8 mouse cellular contexts compared by ENCODE assay signal in the genomic region with DNA sequence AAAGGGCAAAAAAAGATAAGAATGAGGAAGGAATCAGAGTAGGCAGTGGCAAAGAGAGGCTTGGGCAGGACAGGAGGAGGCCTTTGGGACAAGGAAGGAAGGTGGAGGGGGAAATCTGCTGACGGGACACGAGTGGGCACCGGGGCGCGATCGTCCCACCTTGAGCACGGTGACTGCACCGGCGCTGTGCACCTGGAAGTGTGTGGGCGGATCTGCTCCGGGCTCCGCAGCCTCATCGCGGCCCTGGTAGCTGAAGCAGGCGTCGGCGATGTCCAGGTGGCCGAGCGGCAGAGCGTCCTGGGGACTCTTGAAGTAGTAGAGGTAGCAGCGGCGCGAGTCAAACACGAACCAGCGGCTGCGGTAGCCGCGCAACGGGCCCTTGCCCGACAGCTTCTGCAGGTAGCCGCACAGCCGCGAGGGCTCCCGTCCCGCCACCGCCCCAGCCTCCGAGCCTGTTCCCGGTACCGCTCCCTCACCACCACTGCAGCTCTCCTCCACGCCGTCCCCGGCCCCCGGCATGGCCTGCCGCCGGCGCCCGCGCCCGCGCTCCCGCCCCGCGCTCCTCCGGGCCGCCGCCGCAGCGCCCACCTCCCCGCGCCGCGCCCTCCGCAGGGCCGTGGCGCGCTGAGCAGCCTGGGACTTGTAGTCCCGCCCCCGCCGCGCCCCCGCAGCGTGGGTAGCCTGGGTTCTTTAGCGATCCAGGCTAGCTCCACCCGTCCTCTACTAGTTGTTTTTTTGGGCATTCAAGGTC. TPM values are rescaled to one million over a fixed set of nuclear protein-coding genes. Genes with fewer than 3 reads are reported as not detected.
DNase-seq lines count a peak whose midpoint lies in the region; ATAC-seq and TF ChIP-seq lines count a peak whose summit lies in the region.

A gene (minus strand): TSS at position 612 of the 751 bp plus-strand sequence.

- no peaks in the 10 kb centered on the region for H3K9me3 ChIP-seq in forebrain, embryonic 10.5 days
- H3K9me3 ChIP-seq in heart, embryonic 14.5 days (ENCODE audit: control insufficient read depth, low read length): no peaks in the 10 kb centered on the region
- H3K9me3 ChIP-seq in liver, embryonic 14.5 days (ENCODE audit: control insufficient read depth, low read length): no peaks in the 10 kb centered on the region
- no peaks in the 10 kb centered on the region for H3K9me3 ChIP-seq in neural tube, embryonic 11.5 days (ENCODE audit: control insufficient read depth, low read length)
- H3K9me3 ChIP-seq in stomach, embryonic 16.5 days (replicated peaks; ENCODE audit: control insufficient read depth, low read length): no peaks in the 10 kb centered on the region

- H3K27me3 ChIP-seq in forebrain, embryonic 10.5 days (ENCODE audit: poor library complexity, severe bottlenecking): peaks cover 13% of the 10 kb centered on the region
- H3K27me3 ChIP-seq in heart, embryonic 14.5 days (ENCODE audit: control insufficient read depth, insufficient read depth, low read length): no peaks in the 10 kb centered on the region
- no peaks in the 10 kb centered on the region for H3K27me3 ChIP-seq in liver, embryonic 14.5 days (ENCODE audit: control insufficient read depth, insufficient read depth, low read length)
- no peaks in the 10 kb centered on the region for H3K27me3 ChIP-seq in neural tube, embryonic 11.5 days (ENCODE audit: control insufficient read depth, insufficient read depth, low read length)
- H3K27me3 ChIP-seq in stomach, embryonic 16.5 days (ENCODE audit: control insufficient read depth, insufficient read depth, low read length): no peaks in the 10 kb centered on the region

- H3K4me1 ChIP-seq in forebrain, embryonic 10.5 days: peaks cover 21% of the 10 kb centered on the region
- peaks cover 8 to 19% of the 10 kb centered on the region in 2 experiments for H3K4me1 ChIP-seq in heart, embryonic 14.5 days (ENCODE audit: control insufficient read depth in 2 of 2, insufficient read depth in 2 of 2, low read length in 2 of 2)
- H3K4me1 ChIP-seq in liver, embryonic 14.5 days (replicated peaks; ENCODE audit: control insufficient read depth in 2 of 2, insufficient read depth in 2 of 2, low read length in 1 of 2): peaks cover 24 to 30% of the 10 kb centered on the region in 2 experiments
- peaks cover 8% of the 10 kb centered on the region for H3K4me1 ChIP-seq in neural tube, embryonic 11.5 days (ENCODE audit: control insufficient read depth, insufficient read depth, low read length)
- H3K4me1 ChIP-seq in stomach, embryonic 16.5 days (ENCODE audit: control insufficient read depth, insufficient read depth, low read length): peaks cover 22% of the 10 kb centered on the region

- H3K9ac ChIP-seq in heart, embryonic 14.5 days (ENCODE audit: low read length): peak within 1 kb of the TSS; percentile 90
- H3K9ac ChIP-seq in liver, embryonic 14.5 days (replicated peaks): peak within 1 kb of the TSS; percentile 81
- H3K9ac ChIP-seq in neural tube, embryonic 11.5 days (ENCODE audit: low read length): peak within 1 kb of the TSS; percentile 72
- H3K9ac ChIP-seq in stomach, embryonic 16.5 days (ENCODE audit: low read length): peak within 1 kb of the TSS; percentile 96

- peak within 1 kb of the TSS; percentile 84 for H3K4me3 ChIP-seq in forebrain, embryonic 10.5 days
- H3K4me3 ChIP-seq in heart, embryonic 14.5 days (ENCODE audit: control insufficient read depth in 1 of 2, insufficient read depth in 1 of 2, low read depth in 1 of 2, low read length in 2 of 2): peak within 1 kb of the TSS; percentile 85 to 88
- peak within 1 kb of the TSS; percentile 71 to 74 for H3K4me3 ChIP-seq in liver, embryonic 14.5 days (ENCODE audit: insufficient read depth in 1 of 2, low read depth in 2 of 2, low read length in 2 of 2)
- peak within 1 kb of the TSS; percentile 77 for H3K4me3 ChIP-seq in neural tube, embryonic 11.5 days (ENCODE audit: low read depth, low read length)
- peak within 1 kb of the TSS; percentile 91 for H3K4me3 ChIP-seq in stomach, embryonic 16.5 days (replicated peaks; ENCODE audit: low read length)

- peak; percentile 75 for DNase-seq in CD4-positive helper T cell, adult 2 months (ENCODE audit: low read depth, low spot score)
- peak; percentile 82 for DNase-seq in brain, embryonic 14.5 days (ENCODE audit: low read depth)
- peak; percentile 61 for DNase-seq in forebrain, embryonic 10.5 days (ENCODE audit: extremely low spot score, low spot score)
- peak; percentile 84 for DNase-seq in kidney, postnatal 10 days
- DNase-seq in liver, embryonic 14.5 days (ENCODE audit: low read depth in 3 of 3, low spot score in 3 of 3): peak; percentile 50 to 58 (median 52)
- peak; percentile 80 for DNase-seq in neural tube, embryonic 11.5 days (ENCODE audit: low spot score)

- H3K27ac ChIP-seq in forebrain, embryonic 10.5 days: peak within 1 kb of the TSS; percentile 89
- H3K27ac ChIP-seq in heart, embryonic 14.5 days (replicated peaks in 1 of 2; ENCODE audit: control insufficient read depth in 1 of 2, insufficient read depth in 1 of 2, low read depth in 2 of 2, low read length in 2 of 2): peak within 1 kb of the TSS in 1 of 2 experiments; percentile 48; a peak in 2 of 4 replicates
- H3K27ac ChIP-seq in liver, embryonic 14.5 days: peak within 1 kb of the TSS; percentile 76
- H3K27ac ChIP-seq in neural tube, embryonic 11.5 days (ENCODE audit: low read depth, low read length): no peak within 1 kb of the TSS
- peak within 1 kb of the TSS; percentile 91 for H3K27ac ChIP-seq in stomach, embryonic 16.5 days (ENCODE audit: low read length)

- WGBS in forebrain, embryonic 10.5 days: under 1% methylated on average over 74 of the region's 74 CpGs
- under 1% methylated on average over 70 of the region's 74 CpGs for WGBS in heart, embryonic 14.5 days
- under 1% methylated on average over 67 of the region's 74 CpGs for WGBS in liver, embryonic 14.5 days (ENCODE audit: insufficient replicate concordance)
- under 1% methylated on average over 74 of the region's 74 CpGs for WGBS in neural tube, embryonic 11.5 days
- under 1% methylated on average over 70 of the region's 74 CpGs for WGBS in stomach, embryonic 16.5 days

- no peaks in the 10 kb centered on the region; the same call in 1 of the 2 replicates for H3K36me3 ChIP-seq in forebrain, embryonic 10.5 days (replicated peaks)
- H3K36me3 ChIP-seq in heart, embryonic 14.5 days (ENCODE audit: control insufficient read depth, insufficient read depth, low read length): no peaks in the 10 kb centered on the region
- peaks cover 7% of the 10 kb centered on the region for H3K36me3 ChIP-seq in liver, embryonic 14.5 days (replicated peaks; ENCODE audit: control insufficient read depth, insufficient read depth, low read depth)
- H3K36me3 ChIP-seq in neural tube, embryonic 11.5 days (ENCODE audit: control insufficient read depth, insufficient read depth, low read length): no peaks in the 10 kb centered on the region
- H3K36me3 ChIP-seq in stomach, embryonic 16.5 days (ENCODE audit: control insufficient read depth, insufficient read depth, low read length): no peaks in the 10 kb centered on the region

- TF ChIP-seq POLR2A in brain, embryonic 14.5 days (IDR thresholded peaks at IDR 0.05; ENCODE audit: borderline replicate concordance, extremely low read depth, insufficient read depth, insufficient read length, poor library complexity, severe bottlenecking): 0 out of 2 replicates have a peak, but pooled peaks have one; percentile 39

- no peak for TF ChIP-seq CTCF in brain, embryonic 14.5 days (IDR thresholded peaks at IDR 0.05; ENCODE audit: borderline replicate concordance, extremely low read depth, insufficient read depth, insufficient read length)
- no peak for TF ChIP-seq CTCF in liver, embryonic 14.5 days (IDR thresholded peaks at IDR 0.05; ENCODE audit: low read depth)

- peak; percentile 80 for ATAC-seq in heart, embryonic 14.5 days (ENCODE audit: insufficient number of reproducible peaks, insufficient read depth, low FRiP score, low read depth)
- ATAC-seq in liver, embryonic 14.5 days (ENCODE audit: insufficient read depth): peak; percentile 86
- peak; percentile 93 for ATAC-seq in neural tube, embryonic 11.5 days (ENCODE audit: insufficient read depth, low FRiP score, low TSS enrichment)
- ATAC-seq in stomach, embryonic 16.5 days (ENCODE audit: insufficient read depth, low FRiP score): peak; percentile 82

- TF ChIP-seq EP300 in liver, embryonic 14.5 days (IDR thresholded peaks at IDR 0.05; ENCODE audit: low read depth): no peak

- H3K4me2 ChIP-seq in heart, embryonic 14.5 days (ENCODE audit: low read length): peak within 1 kb of the TSS; percentile 98
- peak within 1 kb of the TSS; percentile 95 for H3K4me2 ChIP-seq in liver, embryonic 14.5 days (ENCODE audit: low read depth)
- H3K4me2 ChIP-seq in neural tube, embryonic 11.5 days (ENCODE audit: low read depth): peak within 1 kb of the TSS; percentile 91
- H3K4me2 ChIP-seq in stomach, embryonic 16.5 days (ENCODE audit: low read depth, low read length): peak within 1 kb of the TSS; percentile 93

RNA-seq across cellular contexts. Expression of the gene that starts here (rescaled TPM):
- 12.2 and 14.2 TPM in 2 replicates for polyA plus RNA-seq in brain, embryonic 14.5 days (2012; rRNA removed)
- 7.8 and 8.0 TPM in 2 replicates for polyA plus RNA-seq in forebrain, embryonic 10.5 days (2016; fragmentation: Nextera tagmentation; extraction: Ambion mirVana)
- polyA plus RNA-seq in heart, embryonic 14.5 days (2014; fragmentation: Nextera tagmentation; extraction: Ambion mirVana): 5.3 and 7.1 TPM in 2 replicates
- 9.8 and 10.1 TPM in 2 replicates for polyA plus RNA-seq in liver, embryonic 14.5 days (2012; rRNA removed)
- polyA plus RNA-seq in liver, embryonic 14.5 days (2014; fragmentation: Nextera tagmentation; extraction: Ambion mirVana): 6.5 and 9.5 TPM in 2 replicates
- polyA plus RNA-seq in neural tube, embryonic 11.5 days (2014; fragmentation: Nextera tagmentation; extraction: Ambion mirVana): 10.7 and 11.5 TPM in 2 replicates
- 15.1 and 15.4 TPM in 2 replicates for polyA plus RNA-seq in stomach, embryonic 16.5 days (2015; fragmentation: Nextera tagmentation; extraction: Ambion mirVana)
